Mouse (Mus musculus) liver, adult 2 months (tissue): ENCODE measurements around the gene Syt12.

Experiments
- CTCF ChIP-seq: fragments of 200-500 bp; IDR thresholded peaks from 2 replicates; pipeline ENCODE4 v1.5.1; 2011; ENCODE audit warnings: low read depth, low read length, control low read depth
- POLR2A ChIP-seq: fragments of 200-500 bp; IDR thresholded peaks from 2 replicates; pipeline ENCODE4 v1.6.1; 2011; ENCODE audit warnings: low read length, control low read depth; ENCODE audit not compliant: insufficient read depth; ENCODE audit errors: extremely low read depth

- TF ChIP-seq CTCF (peak; percentile 30; the same call in 1 of the 2 replicates), POLR2A (no peak)
These were observed 43.5 kb downstream of the Syt12 start for GRCm38 (mm10) chr19:4433756-4434155.
